8 mouse cellular contexts compared by ENCODE assay signal in the genomic region with DNA sequence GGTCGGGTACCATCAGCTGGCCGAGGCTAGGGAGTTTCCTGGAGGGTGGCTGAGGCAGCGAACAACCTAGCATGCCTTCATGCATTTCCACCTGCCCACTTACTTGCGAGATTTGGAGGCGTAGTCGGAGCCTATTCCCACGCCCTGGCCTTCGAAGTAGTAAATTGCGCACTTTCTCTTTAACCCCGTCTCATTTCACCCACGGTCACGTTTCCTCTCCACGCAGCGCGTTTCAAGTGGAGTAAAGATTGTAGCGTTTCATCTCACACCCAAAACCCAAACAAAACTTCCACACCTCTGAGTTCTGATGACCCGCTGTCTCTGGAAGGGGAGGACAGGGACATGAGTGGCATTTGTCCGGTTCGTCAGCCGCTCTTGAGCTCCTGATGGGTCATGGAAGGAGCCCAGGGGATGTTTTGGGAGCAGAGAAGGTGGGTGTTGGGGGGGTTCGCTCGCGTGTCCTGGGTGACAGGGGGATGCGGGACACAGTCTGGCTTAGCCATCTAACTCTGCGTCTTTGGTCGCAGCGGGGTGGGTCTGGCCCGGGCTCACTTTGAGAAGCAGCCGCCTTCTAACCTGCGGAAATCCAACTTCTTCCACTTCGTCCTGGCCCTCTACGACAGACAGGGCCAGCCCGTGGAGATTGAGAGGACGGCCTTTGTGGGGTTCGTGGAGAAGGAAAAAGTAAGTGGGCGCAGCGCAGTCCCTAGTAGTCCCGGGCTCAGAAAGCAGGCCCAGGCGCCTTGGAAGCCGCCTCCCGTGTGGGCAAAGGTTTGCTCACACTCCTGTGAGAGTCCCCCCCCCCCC. TPM values are rescaled to one million over a fixed set of nuclear protein-coding genes. Genes with fewer than 3 reads are reported as not detected.
DNase-seq lines count a peak whose midpoint lies in the region; ATAC-seq lines count a peak whose summit lies in the region.

No protein-coding gene starts in this region.

- H3K36me3 ChIP-seq in intestine, embryonic 16.5 days (ENCODE audit: control insufficient read depth, insufficient read depth, low read length): no peaks in the 10 kb centered on the region
- H3K36me3 ChIP-seq in neural tube, embryonic 12.5 days: no peaks in the 10 kb centered on the region

- WGBS in intestine, embryonic 16.5 days: 6% methylated on average over 41 of the region's 41 CpGs
- 1% methylated on average over 41 of the region's 41 CpGs for WGBS in neural tube, embryonic 12.5 days

- H3K27ac ChIP-seq in intestine, embryonic 16.5 days (ENCODE audit: low read length): no peak overlapping the region
- H3K27ac ChIP-seq in neural tube, embryonic 12.5 days: no peak overlapping the region; the same call in 1 of the 2 replicates

- DNase-seq in gastrocnemius, postnatal 10 days: peak; percentile 31
- no peak for DNase-seq in gastrocnemius, adult 8-10 months (ENCODE audit: low spot score in 2 of 2)
- DNase-seq in adipocyte (ENCODE audit: low spot score): peak; percentile 68
- DNase-seq in gastrocnemius, postnatal 25 days: peak; percentile 19
- DNase-seq in right cerebral cortex, postnatal 4 days: no peak
- no peak for DNase-seq in adrenal gland, postnatal 14 days

- no peak for ATAC-seq in intestine, embryonic 16.5 days
- no peak for ATAC-seq in neural tube, embryonic 12.5 days (ENCODE audit: low FRiP score, low read depth)

- peaks cover 59% of the 10 kb centered on the region for H3K27me3 ChIP-seq in intestine, embryonic 16.5 days (replicated peaks; ENCODE audit: control insufficient read depth, insufficient read depth, low read length)
- H3K27me3 ChIP-seq in neural tube, embryonic 12.5 days (replicated peaks): peaks cover 30% of the 10 kb centered on the region

- H3K9me3 ChIP-seq in intestine, embryonic 16.5 days (ENCODE audit: control insufficient read depth, low read length): no peaks in the 10 kb centered on the region
- H3K9me3 ChIP-seq in neural tube, embryonic 12.5 days: no peaks in the 10 kb centered on the region

- H3K9ac ChIP-seq in intestine, embryonic 16.5 days (ENCODE audit: low read depth, low read length): peak overlapping the region; percentile 39
- H3K9ac ChIP-seq in neural tube, embryonic 12.5 days: peak overlapping the region; percentile 92

- H3K4me1 ChIP-seq in intestine, embryonic 16.5 days (ENCODE audit: control insufficient read depth, insufficient read depth, low read length): 0 out of 2 replicates have a peak, but pooled peaks cover 4% of the 10 kb centered on the region
- H3K4me1 ChIP-seq in neural tube, embryonic 12.5 days: peaks cover 40% of the 10 kb centered on the region

- peak overlapping the region; percentile 35 for H3K4me3 ChIP-seq in intestine, embryonic 16.5 days (ENCODE audit: low read length)
- peak overlapping the region; percentile 67 for H3K4me3 ChIP-seq in neural tube, embryonic 12.5 days

- H3K4me2 ChIP-seq in intestine, embryonic 16.5 days (ENCODE audit: low read depth, low read length): peak overlapping the region; percentile 48
- peak overlapping the region; percentile 87 for H3K4me2 ChIP-seq in neural tube, embryonic 12.5 days (replicated peaks)

RNA-seq across cellular contexts. Expression of a gene that starts 3.0 kb away (rescaled TPM):
- total RNA-seq in gastrocnemius, postnatal 10 days (2021): 10 to 100 TPM; 25.8 to 36.2 TPM
- total RNA-seq in gastrocnemius, adult 8-10 months (2022): 1 to 10 TPM; 5.1 to 8.0 (median 6.2) TPM
- total RNA-seq in gastrocnemius, postnatal 25 days (2021): 10 to 100 TPM in 1 of 2 experiments, 1 to 10 TPM in 1; 9.3 to 14.0 TPM
- polyA plus RNA-seq in intestine, embryonic 16.5 days (2015; fragmentation: Nextera tagmentation; extraction: Ambion mirVana): 7.9 and 8.7 TPM in 2 replicates
- 109 and 112 TPM in 2 replicates for polyA plus RNA-seq in neural tube, embryonic 12.5 days (2016; fragmentation: Nextera tagmentation; extraction: Ambion mirVana)
- 35.5 and 50.8 TPM in 2 replicates for total RNA-seq in adrenal gland, postnatal 14 days (2021)

Comparison
In these comparisons a context has a peak if more than half of its experiments do, and no peak if none do; other contexts are left out.
1. DNase-seq: peak in gastrocnemius, postnatal 10 days (single experiment), adipocyte (single experiment) and gastrocnemius, postnatal 25 days (single experiment); none in gastrocnemius, adult 8-10 months (0 of 2), right cerebral cortex, postnatal 4 days (single experiment) and adrenal gland, postnatal 14 days (single experiment).